Mouse (Mus musculus): ENCODE measurements around the gene Fndc3b. TPM values are rescaled to one million over a fixed set of nuclear protein-coding genes. Genes with fewer than 3 reads are reported as not detected.

The Fndc3b gene
- polyA plus RNA-seq, 1 experiment from 2014 or later = 12.8 TPM

- Histone ChIP-seq H3K36me3 (ENCODE audit: control insufficient read depth, insufficient read depth, low read length) (no peaks in the 10 kb centered on the region), H3K4me1 (replicated peaks; ENCODE audit: control insufficient read depth, insufficient read depth, low read length) (no peaks in the 10 kb centered on the region), H3K27ac (ENCODE audit: low read depth, low read length) (no peak overlapping the region), H3K4me2 (replicated peaks; ENCODE audit: low read depth, low read length) (no peak overlapping the region), H3K9me3 (ENCODE audit: control insufficient read depth, low read length) (no peaks in the 10 kb centered on the region), H3K27me3 (ENCODE audit: control insufficient read depth, insufficient read depth, low read length) (no peaks in the 10 kb centered on the region), H3K4me3 (ENCODE audit: low read depth, low read length) (no peak overlapping the region), H3K9ac (ENCODE audit: low read depth, low read length) (no peak overlapping the region)
- DNase-seq (ENCODE audit: low spot score) (no peak), ATAC-seq (ENCODE audit: low FRiP score) (no peak)
- WGBS = 68% methylated on average over 2 of the region's 3 CpGs
Measured at GRCm38 (mm10) chr3:27541181-27541580, 169.9 kb downstream of the Fndc3b start.

GRCm38 (mm10) chr3:27534208-27534607 lies 176.9 kb downstream of the Fndc3b start:
- WGBS = 84% methylated on average over 3 of the region's 3 CpGs
- H3K9ac ChIP-seq (ENCODE audit: low read depth, low read length) = no peak overlapping the region
- H3K9me3 ChIP-seq (ENCODE audit: control insufficient read depth, low read length) = no peaks in the 10 kb centered on the region
- no peaks in the 10 kb centered on the region for H3K36me3 ChIP-seq (ENCODE audit: control insufficient read depth, insufficient read depth, low read length)
- DNase-seq (ENCODE audit: low spot score) (no peak), ATAC-seq (ENCODE audit: low FRiP score) (no peak)
- H3K4me1 ChIP-seq (replicated peaks; ENCODE audit: control insufficient read depth, insufficient read depth, low read length) = no peaks in the 10 kb centered on the region
- no peak overlapping the region for H3K4me2 ChIP-seq (replicated peaks; ENCODE audit: low read depth, low read length)
- H3K27me3 ChIP-seq (ENCODE audit: control insufficient read depth, insufficient read depth, low read length) = no peaks in the 10 kb centered on the region
- H3K27ac ChIP-seq (ENCODE audit: low read depth, low read length) = no peak overlapping the region
- H3K4me3 ChIP-seq (ENCODE audit: low read depth, low read length) = no peak overlapping the region

GRCm38 (mm10) chr3:27533721-27534120 lies 177.4 kb downstream of the Fndc3b start:
- ATAC-seq (ENCODE audit: low FRiP score) (no peak), DNase-seq (ENCODE audit: low spot score) (no peak)
- Histone ChIP-seq H3K4me1 (replicated peaks; ENCODE audit: control insufficient read depth, insufficient read depth, low read length) (no peaks in the 10 kb centered on the region), H3K9ac (ENCODE audit: low read depth, low read length) (no peak overlapping the region), H3K27me3 (ENCODE audit: control insufficient read depth, insufficient read depth, low read length) (no peaks in the 10 kb centered on the region), H3K27ac (ENCODE audit: low read depth, low read length) (no peak overlapping the region), H3K36me3 (ENCODE audit: control insufficient read depth, insufficient read depth, low read length) (no peaks in the 10 kb centered on the region), H3K4me3 (ENCODE audit: low read depth, low read length) (no peak overlapping the region), H3K9me3 (ENCODE audit: control insufficient read depth, low read length) (no peaks in the 10 kb centered on the region), H3K4me2 (replicated peaks; ENCODE audit: low read depth, low read length) (no peak overlapping the region)
- 86% methylated on average over 4 of the region's 4 CpGs for WGBS

- ATAC-seq (ENCODE audit: low FRiP score) (no peak), DNase-seq (ENCODE audit: low spot score) (no peak)
- Histone ChIP-seq H3K9me3 (ENCODE audit: control insufficient read depth, low read length) (no peaks in the 10 kb centered on the region), H3K9ac (ENCODE audit: low read depth, low read length) (no peak overlapping the region), H3K27ac (ENCODE audit: low read depth, low read length) (no peak overlapping the region), H3K4me3 (ENCODE audit: low read depth, low read length) (no peak overlapping the region), H3K27me3 (ENCODE audit: control insufficient read depth, insufficient read depth, low read length) (no peaks in the 10 kb centered on the region), H3K36me3 (ENCODE audit: control insufficient read depth, insufficient read depth, low read length) (no peaks in the 10 kb centered on the region), H3K4me1 (replicated peaks; ENCODE audit: control insufficient read depth, insufficient read depth, low read length) (no peaks in the 10 kb centered on the region), H3K4me2 (replicated peaks; ENCODE audit: low read depth, low read length) (no peak overlapping the region)
- WGBS = 47% methylated on average over 4 of the region's 4 CpGs
Measured at GRCm38 (mm10) chr3:27531993-27532392, 179.1 kb downstream of the Fndc3b start.

GRCm38 (mm10) chr3:27530370-27530769 lies 180.7 kb downstream of the Fndc3b start:
- no peak for ATAC-seq (ENCODE audit: low FRiP score)
- DNase-seq (ENCODE audit: low spot score) = no peak
- no peaks in the 10 kb centered on the region for H3K9me3 ChIP-seq (ENCODE audit: control insufficient read depth, low read length)
- H3K27ac ChIP-seq (ENCODE audit: low read depth, low read length) = no peak overlapping the region
- H3K4me1 ChIP-seq (replicated peaks; ENCODE audit: control insufficient read depth, insufficient read depth, low read length) = no peaks in the 10 kb centered on the region
- WGBS = 80% methylated on average over 7 of the region's 7 CpGs
- H3K4me2 ChIP-seq (replicated peaks; ENCODE audit: low read depth, low read length) = no peak overlapping the region
- no peaks in the 10 kb centered on the region for H3K36me3 ChIP-seq (ENCODE audit: control insufficient read depth, insufficient read depth, low read length)
- no peaks in the 10 kb centered on the region for H3K27me3 ChIP-seq (ENCODE audit: control insufficient read depth, insufficient read depth, low read length)
- no peak overlapping the region for H3K4me3 ChIP-seq (ENCODE audit: low read depth, low read length)
- no peak overlapping the region for H3K9ac ChIP-seq (ENCODE audit: low read depth, low read length)

GRCm38 (mm10) chr3:27529221-27530051 lies 181.7 kb downstream of the Fndc3b start:
- Histone ChIP-seq H3K4me3 (ENCODE audit: low read depth, low read length) (no peak overlapping the region), H3K27me3 (ENCODE audit: control insufficient read depth, insufficient read depth, low read length) (no peaks in the 10 kb centered on the region), H3K36me3 (ENCODE audit: control insufficient read depth, insufficient read depth, low read length) (no peaks in the 10 kb centered on the region), H3K9ac (ENCODE audit: low read depth, low read length) (no peak overlapping the region), H3K4me2 (replicated peaks; ENCODE audit: low read depth, low read length) (no peak overlapping the region), H3K27ac (ENCODE audit: low read depth, low read length) (no peak overlapping the region), H3K4me1 (replicated peaks; ENCODE audit: control insufficient read depth, insufficient read depth, low read length) (no peaks in the 10 kb centered on the region), H3K9me3 (ENCODE audit: control insufficient read depth, low read length) (no peaks in the 10 kb centered on the region)
- no peak for ATAC-seq (ENCODE audit: low FRiP score)
- 73% methylated on average over 14 of the region's 14 CpGs for WGBS
- no peak for DNase-seq (ENCODE audit: low spot score)

GRCm38 (mm10) chr3:27526991-27527390 lies 184.1 kb downstream of the Fndc3b start:
- Histone ChIP-seq H3K9ac (ENCODE audit: low read depth, low read length) (no peak overlapping the region), H3K4me3 (ENCODE audit: low read depth, low read length) (no peak overlapping the region), H3K36me3 (ENCODE audit: control insufficient read depth, insufficient read depth, low read length) (no peaks in the 10 kb centered on the region), H3K27ac (ENCODE audit: low read depth, low read length) (no peak overlapping the region), H3K4me2 (replicated peaks; ENCODE audit: low read depth, low read length) (no peak overlapping the region), H3K4me1 (replicated peaks; ENCODE audit: control insufficient read depth, insufficient read depth, low read length) (no peaks in the 10 kb centered on the region), H3K27me3 (ENCODE audit: control insufficient read depth, insufficient read depth, low read length) (no peaks in the 10 kb centered on the region), H3K9me3 (ENCODE audit: control insufficient read depth, low read length) (no peaks in the 10 kb centered on the region)
- DNase-seq (ENCODE audit: low spot score) (no peak), ATAC-seq (ENCODE audit: low FRiP score) (no peak)
- 92% methylated on average over 3 of the region's 3 CpGs for WGBS

- 84% methylated on average over 12 of the region's 12 CpGs for WGBS
- Histone ChIP-seq H3K9me3 (ENCODE audit: control insufficient read depth, low read length) (no peaks in the 10 kb centered on the region), H3K36me3 (ENCODE audit: control insufficient read depth, insufficient read depth, low read length) (no peaks in the 10 kb centered on the region), H3K4me3 (ENCODE audit: low read depth, low read length) (no peak overlapping the region), H3K4me1 (replicated peaks; ENCODE audit: control insufficient read depth, insufficient read depth, low read length) (no peaks in the 10 kb centered on the region), H3K27me3 (ENCODE audit: control insufficient read depth, insufficient read depth, low read length) (no peaks in the 10 kb centered on the region), H3K9ac (ENCODE audit: low read depth, low read length) (no peak overlapping the region), H3K4me2 (replicated peaks; ENCODE audit: low read depth, low read length) (no peak overlapping the region), H3K27ac (ENCODE audit: low read depth, low read length) (no peak overlapping the region)
- ATAC-seq (ENCODE audit: low FRiP score) (no peak), DNase-seq (ENCODE audit: low spot score) (no peak)
Measured at GRCm38 (mm10) chr3:27523176-27523936, 187.8 kb downstream of the Fndc3b start.

- no peak overlapping the region for H3K4me3 ChIP-seq (ENCODE audit: low read depth, low read length)
- no peaks in the 10 kb centered on the region for H3K27me3 ChIP-seq (ENCODE audit: control insufficient read depth, insufficient read depth, low read length)
- no peaks in the 10 kb centered on the region for H3K4me1 ChIP-seq (replicated peaks; ENCODE audit: control insufficient read depth, insufficient read depth, low read length)
- H3K9ac ChIP-seq (ENCODE audit: low read depth, low read length) = no peak overlapping the region
- DNase-seq (ENCODE audit: low spot score) (no peak), ATAC-seq (ENCODE audit: low FRiP score) (no peak)
- H3K36me3 ChIP-seq (ENCODE audit: control insufficient read depth, insufficient read depth, low read length) = no peaks in the 10 kb centered on the region
- no peak overlapping the region for H3K27ac ChIP-seq (ENCODE audit: low read depth, low read length)
- no peaks in the 10 kb centered on the region for H3K9me3 ChIP-seq (ENCODE audit: control insufficient read depth, low read length)
- no peak overlapping the region for H3K4me2 ChIP-seq (replicated peaks; ENCODE audit: low read depth, low read length)
- WGBS = 75% methylated on average over 6 of the region's 6 CpGs
Measured at GRCm38 (mm10) chr3:27520391-27520790, 190.7 kb downstream of the Fndc3b start.

Data from hindbrain, embryonic 11.5 days (tissue).